15 mouse cellular contexts compared by ENCODE assay signal in the genomic region with DNA sequence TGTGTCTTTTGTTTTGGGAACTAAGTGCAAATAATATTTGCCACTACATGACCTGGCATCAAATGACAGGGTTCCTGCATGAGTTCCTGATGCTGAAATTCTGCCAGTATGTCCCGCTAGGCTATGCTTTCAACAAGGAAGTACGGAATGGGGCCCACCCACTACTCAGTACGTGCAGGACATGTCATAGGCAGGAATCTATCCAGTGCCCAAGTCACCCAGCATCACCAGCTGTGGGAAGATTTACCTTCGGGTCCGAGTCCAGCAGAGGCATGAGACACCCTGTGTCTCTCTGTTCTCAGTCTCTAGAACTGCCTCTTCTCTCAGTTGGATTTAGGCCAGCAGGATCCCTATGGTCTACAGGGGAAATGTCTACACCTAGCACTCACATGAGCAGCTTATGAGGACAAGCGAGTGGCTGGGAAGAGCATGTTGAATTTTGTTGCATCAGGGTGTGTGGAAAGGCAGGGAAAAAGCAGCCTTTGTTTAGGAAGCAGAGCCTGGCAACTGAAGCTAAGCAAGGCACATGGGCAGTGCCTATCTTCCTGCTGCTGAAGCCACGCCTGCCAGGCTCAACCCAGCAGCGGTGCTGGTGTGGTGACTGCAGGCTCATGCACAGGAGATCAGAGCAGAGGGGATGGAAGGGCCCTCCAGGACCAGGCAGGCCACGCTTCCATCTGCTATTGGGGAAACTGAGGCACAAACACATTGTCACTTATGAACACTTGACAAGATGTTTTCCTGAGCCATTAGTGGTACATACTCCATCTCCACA. TPM values are rescaled to one million over a fixed set of nuclear protein-coding genes. Genes with fewer than 3 reads are reported as not detected.
DNase-seq lines count a peak whose midpoint lies in the region; ATAC-seq and TF ChIP-seq lines count a peak whose summit lies in the region.
"Had no signal": no experiment of that assay in that cellular context is flagged by ENCODE, and none has a peak within 500 bp of the region (broad histone marks: within the 10 kb centered on the region; RNA-seq: fewer than 3 reads in every experiment).

No protein-coding gene starts in this region.

- no peak for TF ChIP-seq CTCF in lung, adult 2 months (IDR thresholded peaks at IDR 0.05; ENCODE audit: insufficient read depth, low read length)
- TF ChIP-seq CTCF in liver, embryonic 14.5 days (IDR thresholded peaks at IDR 0.05; ENCODE audit: low read depth): no peak
- no peak for TF ChIP-seq CTCF in cerebellum, adult 2 months (IDR thresholded peaks at IDR 0.05; ENCODE audit: borderline replicate concordance, insufficient read depth, low read depth, low read length)

- no peak for TF ChIP-seq EP300 in liver, embryonic 14.5 days (IDR thresholded peaks at IDR 0.05; ENCODE audit: low read depth)

- H3K9me3 ChIP-seq in embryonic facial prominence, embryonic 15.5 days (replicated peaks): no peaks in the 10 kb centered on the region; the same call in 1 of the 2 replicates
- no peaks in the 10 kb centered on the region for H3K9me3 ChIP-seq in liver, embryonic 14.5 days (ENCODE audit: control insufficient read depth, low read length)
- no peaks in the 10 kb centered on the region for H3K9me3 ChIP-seq in stomach, embryonic 16.5 days (replicated peaks; ENCODE audit: control insufficient read depth, low read length)
- H3K9me3 ChIP-seq: neural tube, embryonic 15.5 days had no signal

- peak overlapping the region; percentile 39 for H3K27ac ChIP-seq in embryonic facial prominence, embryonic 15.5 days (replicated peaks)
- H3K27ac ChIP-seq in liver, embryonic 14.5 days: peak overlapping the region; percentile 28; the same call in 1 of the 2 replicates
- H3K27ac ChIP-seq in stomach, embryonic 16.5 days (ENCODE audit: low read length): 0 out of 2 replicates have a peak overlapping the region, but pooled peaks have one; percentile 14
- no peak overlapping the region for H3K27ac ChIP-seq in cerebellum, adult 2 months (ENCODE audit: insufficient read depth, low read length)
- H3K27ac ChIP-seq: hindbrain, postnatal 0 days; neural tube, embryonic 15.5 days had no signal

- no peak for TF ChIP-seq POLR2A in lung, adult 2 months (IDR thresholded peaks at IDR 0.05; ENCODE audit: borderline replicate concordance, extremely low read depth, low read depth, low read length)
- no peak for TF ChIP-seq POLR2A in cerebellum, adult 2 months (IDR thresholded peaks at IDR 0.05; ENCODE audit: borderline replicate concordance, insufficient read depth, low read length)

- DNase-seq in lung, adult 18-20 months: peak; percentile 22 to 33
- DNase-seq in lung, adult 2 months: no peak
- peak in 2 of 3 experiments; percentile 17 to 22 for DNase-seq in liver, embryonic 14.5 days (ENCODE audit: low read depth in 3 of 3, low spot score in 3 of 3)
- no peak for DNase-seq in kidney, adult 11 months
- no peak for DNase-seq in cerebellum, adult 2 months
- DNase-seq: cerebellum, adult 11-12 months; kidney, adult 9 months; right cerebral cortex, adult 18-20 months; spleen, adult 18-20 months; thymus, postnatal 4 days had no signal

- H3K27me3 ChIP-seq in embryonic facial prominence, embryonic 15.5 days: no peaks in the 10 kb centered on the region
- H3K27me3 ChIP-seq in liver, embryonic 14.5 days (ENCODE audit: control insufficient read depth, insufficient read depth, low read length): no peaks in the 10 kb centered on the region
- H3K27me3 ChIP-seq in stomach, embryonic 16.5 days (ENCODE audit: control insufficient read depth, insufficient read depth, low read length): no peaks in the 10 kb centered on the region
- no peaks in the 10 kb centered on the region for H3K27me3 ChIP-seq in cerebellum, adult 2 months (ENCODE audit: control insufficient read depth, insufficient read depth, low read length)
- H3K27me3 ChIP-seq: neural tube, embryonic 15.5 days had no signal

- no peak for ATAC-seq in embryonic facial prominence, embryonic 15.5 days (ENCODE audit: insufficient number of reproducible peaks, low FRiP score, low TSS enrichment, low read depth)
- peak; percentile 81 for ATAC-seq in liver, embryonic 14.5 days (ENCODE audit: insufficient read depth)
- ATAC-seq in stomach, embryonic 16.5 days (ENCODE audit: insufficient read depth, low FRiP score): peak; percentile 58; the same call in 1 of the 2 replicates
- ATAC-seq: activated CD4-positive, CD25-positive, alpha-beta regulatory T cell, adult 4 months; hindbrain, postnatal 0 days had no signal

- peaks cover 3% of the 10 kb centered on the region; the same call in 1 of the 2 replicates for H3K4me1 ChIP-seq in lung, adult 2 months (ENCODE audit: control insufficient read depth, insufficient read depth, low read length)
- H3K4me1 ChIP-seq in embryonic facial prominence, embryonic 15.5 days: peaks cover 12% of the 10 kb centered on the region
- peaks cover 11 to 32% of the 10 kb centered on the region in 2 experiments for H3K4me1 ChIP-seq in liver, embryonic 14.5 days (replicated peaks; ENCODE audit: control insufficient read depth in 2 of 2, insufficient read depth in 2 of 2, low read length in 1 of 2)
- H3K4me1 ChIP-seq in stomach, embryonic 16.5 days (ENCODE audit: control insufficient read depth, insufficient read depth, low read length): peaks cover 5% of the 10 kb centered on the region
- no peaks in the 10 kb centered on the region for H3K4me1 ChIP-seq in cerebellum, adult 2 months (ENCODE audit: control insufficient read depth, insufficient read depth, low read length)

- H3K36me3 ChIP-seq in embryonic facial prominence, embryonic 15.5 days: no peaks in the 10 kb centered on the region
- H3K36me3 ChIP-seq in liver, embryonic 14.5 days (replicated peaks; ENCODE audit: control insufficient read depth, insufficient read depth, low read depth): no peaks in the 10 kb centered on the region
- no peaks in the 10 kb centered on the region for H3K36me3 ChIP-seq in stomach, embryonic 16.5 days (ENCODE audit: control insufficient read depth, insufficient read depth, low read length)
- H3K36me3 ChIP-seq: neural tube, embryonic 15.5 days had no signal

- WGBS in lung, adult 2 months: 45% methylated on average over 9 of the region's 9 CpGs
- WGBS in embryonic facial prominence, embryonic 15.5 days: 69% methylated on average over 9 of the region's 9 CpGs
- 56% methylated on average over 9 of the region's 9 CpGs for WGBS in liver, embryonic 14.5 days (ENCODE audit: insufficient replicate concordance)
- 75% methylated on average over 9 of the region's 9 CpGs for WGBS in stomach, embryonic 16.5 days
- WGBS in cerebellum, adult 2 months: 49% methylated on average over 9 of the region's 9 CpGs

- H3K4me3 ChIP-seq in lung, adult 2 months (replicated peaks; ENCODE audit: extremely low read depth, low read depth, low read length): no peak overlapping the region
- no peak overlapping the region for H3K4me3 ChIP-seq in embryonic facial prominence, embryonic 15.5 days (replicated peaks)
- H3K4me3 ChIP-seq in liver, embryonic 14.5 days (ENCODE audit: insufficient read depth in 1 of 2, low read depth in 2 of 2, low read length in 2 of 2): no peak overlapping the region
- no peak overlapping the region for H3K4me3 ChIP-seq in stomach, embryonic 16.5 days (replicated peaks; ENCODE audit: low read length)
- H3K4me3 ChIP-seq in cerebellum, adult 2 months (replicated peaks; ENCODE audit: insufficient read depth, low read depth, low read length): no peak overlapping the region
- H3K4me3 ChIP-seq: neural tube, embryonic 15.5 days had no signal

- no peak overlapping the region for H3K4me2 ChIP-seq in embryonic facial prominence, embryonic 15.5 days (replicated peaks)
- peak overlapping the region; percentile 34 for H3K4me2 ChIP-seq in liver, embryonic 14.5 days (ENCODE audit: low read depth)
- no peak overlapping the region for H3K4me2 ChIP-seq in stomach, embryonic 16.5 days (ENCODE audit: low read depth, low read length)
- H3K4me2 ChIP-seq: neural tube, embryonic 15.5 days had no signal

- no peak overlapping the region for H3K9ac ChIP-seq in embryonic facial prominence, embryonic 15.5 days
- H3K9ac ChIP-seq in liver, embryonic 14.5 days (replicated peaks): 0 out of 2 replicates have a peak overlapping the region, but pooled peaks have one; percentile 4
- no peak overlapping the region for H3K9ac ChIP-seq in stomach, embryonic 16.5 days (ENCODE audit: low read length)
- H3K9ac ChIP-seq: neural tube, embryonic 15.5 days had no signal

RNA-seq across cellular contexts. Expression of a gene that starts 59.2 kb away (rescaled TPM):
- polyA plus RNA-seq in lung, adult 2 months (2012; rRNA removed): 13.5 and 18.9 TPM in 2 replicates
- polyA plus RNA-seq in embryonic facial prominence, embryonic 15.5 days (2015; fragmentation: Nextera tagmentation; extraction: Ambion mirVana): 9.7 and 10.7 TPM in 2 replicates
- polyA plus RNA-seq in liver, embryonic 14.5 days (2012; rRNA removed): 2.7 and 3.1 TPM in 2 replicates
- 2.1 and 2.8 TPM in 2 replicates for polyA plus RNA-seq in liver, embryonic 14.5 days (2014; fragmentation: Nextera tagmentation; extraction: Ambion mirVana)
- 6.3 and 6.8 TPM in 2 replicates for polyA plus RNA-seq in stomach, embryonic 16.5 days (2015; fragmentation: Nextera tagmentation; extraction: Ambion mirVana)
- polyA plus RNA-seq in cerebellum, adult 2 months (2012; rRNA removed): 20.2 and 20.5 TPM in 2 replicates

Comparison
In these comparisons a context has a peak if more than half of its experiments do, and no peak if none do; other contexts are left out.
1. DNase-seq: peak in lung, adult 18-20 months (2 of 2) and liver, embryonic 14.5 days (2 of 3); none in lung, adult 2 months (single experiment), kidney, adult 11 months (single experiment) and cerebellum, adult 2 months (0 of 2).